Mouse (Mus musculus) adrenal gland, adult 8-10 months (tissue): ENCODE data around the gene Mrto4. TPM values are rescaled to one million over a fixed set of nuclear protein-coding genes. Genes with fewer than 3 reads are reported as not detected.

Experiments used
- DNase-seq: peaks from one replicate; pipeline ENCODE4 v3.0.0; 2022
- total RNA-seq, 4 experiments: library from RNA; stranded (reverse); gene quantifications; 2 replicates each; pipeline ENCODE4 v1.2.4; 2022

Gene Mrto4
- total RNA-seq, 4 experiments from 2014 or later: 61.8 to 65.3 (median 63.0) TPM

DNA sequence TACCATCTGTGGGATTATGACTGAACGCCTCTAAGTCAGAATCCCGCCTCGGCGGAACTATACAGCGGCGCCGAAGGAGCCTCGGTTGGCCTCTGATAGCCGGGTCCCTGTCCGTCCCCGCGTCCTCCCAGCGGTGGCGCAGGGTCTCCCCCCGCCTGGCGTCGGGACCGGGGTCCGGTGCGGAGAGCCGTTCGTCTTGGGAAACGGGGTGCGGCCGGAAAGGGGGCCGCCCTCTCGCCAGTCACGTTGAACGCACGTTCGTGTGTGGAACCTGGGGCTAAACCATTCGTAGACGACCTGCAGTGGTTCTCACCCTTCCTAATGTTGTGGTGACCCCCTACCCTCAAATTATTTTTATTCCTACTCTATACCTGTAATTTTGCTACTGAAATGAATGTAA lies 14.2 kb downstream of the Mrto4 start:
- DNase-seq: no peak

GRCm38 (mm10) chr4:139336822-139337483 lies 15.4 kb downstream of the Mrto4 start:
- peak; percentile 54 for DNase-seq

DNA sequence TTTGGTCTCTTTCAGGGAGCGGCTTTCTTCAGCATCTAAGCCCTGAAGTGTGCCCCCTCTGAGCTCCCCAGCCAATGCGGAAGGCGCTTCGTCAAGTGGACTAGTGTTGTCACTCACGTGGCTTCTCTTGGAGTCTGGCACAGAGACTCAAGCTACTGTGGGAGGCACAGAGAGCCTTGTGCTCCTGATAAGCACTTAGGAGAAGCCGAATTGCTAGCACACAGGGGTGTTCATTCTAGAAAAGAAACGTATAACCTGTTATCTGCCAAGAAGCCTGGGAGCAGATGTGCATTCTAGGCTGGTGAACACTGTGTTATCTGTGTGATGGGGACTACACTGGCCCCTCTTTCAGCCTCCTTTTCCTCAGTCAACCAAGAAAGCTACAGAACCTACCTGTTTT lies 16.9 kb downstream of the Mrto4 start:
- DNase-seq: no peak

- DNase-seq: no peak
Measured at GRCm38 (mm10) chr4:139334631-139335295, 17.6 kb downstream of the Mrto4 start.

GRCm38 (mm10) chr4:139330605-139331004 lies 21.8 kb downstream of the Mrto4 start:
- DNase-seq: peak; percentile 77

DNA sequence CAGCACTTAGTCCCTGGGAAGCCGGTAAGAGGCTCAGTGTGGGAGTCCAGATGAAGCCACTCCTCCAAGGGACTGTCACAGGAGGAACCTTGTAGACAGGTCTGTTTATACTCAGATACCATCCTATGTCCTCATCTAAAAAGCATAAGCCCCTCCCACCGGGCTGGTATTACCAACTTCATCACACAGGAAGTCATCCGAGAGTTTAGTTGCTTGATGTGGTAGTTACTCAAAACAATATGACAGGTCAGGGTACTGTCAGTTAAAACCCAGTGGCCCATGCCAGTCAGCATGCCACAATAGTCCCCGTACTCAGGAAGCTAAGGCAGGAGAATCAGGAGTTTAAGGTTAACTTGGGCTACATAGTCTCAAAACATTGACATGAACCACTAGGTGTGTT lies 32.6 kb downstream of the Mrto4 start:
- DNase-seq: no peak

DNA sequence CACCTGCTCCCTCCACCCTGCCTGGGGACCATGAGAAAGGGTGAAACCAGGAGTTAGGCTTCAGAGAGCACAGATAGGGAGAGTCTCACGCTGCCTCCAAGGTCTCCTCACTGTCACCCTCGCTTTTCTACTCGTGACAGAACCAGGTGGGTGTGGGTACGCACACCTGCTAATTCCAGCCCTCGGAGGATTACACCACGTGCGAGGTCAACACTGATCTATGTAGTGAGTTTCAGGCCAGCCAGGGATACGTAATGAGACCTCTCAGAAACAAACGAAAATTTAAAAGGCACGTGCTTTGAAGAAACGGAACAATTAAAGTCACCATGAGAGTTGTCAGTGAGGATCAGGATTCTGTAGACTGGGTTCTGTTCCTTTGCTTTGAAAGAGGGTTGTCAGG lies 33.9 kb downstream of the Mrto4 start:
- no peak for DNase-seq

DNA sequence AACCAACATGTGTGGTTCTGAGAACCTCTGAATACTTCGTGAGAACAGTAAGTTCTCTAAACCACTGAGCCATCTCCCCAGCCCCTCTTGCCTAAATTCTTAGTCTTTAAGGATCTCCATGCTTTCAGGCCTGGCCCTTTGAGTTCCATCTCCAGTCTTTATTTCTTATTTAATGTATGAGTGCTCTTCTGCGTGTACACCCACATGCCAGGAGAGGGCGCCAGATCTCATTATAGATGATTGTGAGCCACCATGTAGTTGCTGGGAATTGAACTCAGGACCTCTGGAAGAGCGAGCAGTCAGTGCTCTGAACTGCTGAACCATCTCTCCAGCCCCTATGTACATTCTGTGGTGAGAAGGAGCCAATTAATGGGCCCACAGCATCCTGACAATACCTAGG lies 39.7 kb downstream of the Mrto4 start:
- DNase-seq: no peak

DNA sequence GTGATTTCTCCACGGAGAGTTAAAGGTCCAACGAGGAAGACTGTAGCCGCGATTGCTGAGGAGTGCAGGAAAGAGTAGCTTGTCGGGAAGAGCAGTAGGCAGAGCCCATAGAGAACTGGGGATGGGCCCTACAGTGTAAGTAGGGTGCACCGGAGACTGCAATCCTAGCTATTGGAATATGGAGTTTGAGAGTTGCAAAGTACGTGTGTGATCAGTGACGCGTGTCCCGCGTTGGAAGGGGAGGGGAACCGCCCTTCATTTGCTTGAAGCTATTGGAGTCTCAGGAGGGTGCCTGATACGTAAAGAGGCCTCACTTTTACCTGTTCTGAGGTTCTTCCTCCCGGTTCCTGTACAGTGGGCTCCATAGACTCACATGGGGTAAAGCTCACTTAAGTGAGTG lies 40.7 kb downstream of the Mrto4 start:
- DNase-seq: no peak

GRCm38 (mm10) chr4:139310899-139311701 lies 41.3 kb downstream of the Mrto4 start:
- DNase-seq: no peak

DNA sequence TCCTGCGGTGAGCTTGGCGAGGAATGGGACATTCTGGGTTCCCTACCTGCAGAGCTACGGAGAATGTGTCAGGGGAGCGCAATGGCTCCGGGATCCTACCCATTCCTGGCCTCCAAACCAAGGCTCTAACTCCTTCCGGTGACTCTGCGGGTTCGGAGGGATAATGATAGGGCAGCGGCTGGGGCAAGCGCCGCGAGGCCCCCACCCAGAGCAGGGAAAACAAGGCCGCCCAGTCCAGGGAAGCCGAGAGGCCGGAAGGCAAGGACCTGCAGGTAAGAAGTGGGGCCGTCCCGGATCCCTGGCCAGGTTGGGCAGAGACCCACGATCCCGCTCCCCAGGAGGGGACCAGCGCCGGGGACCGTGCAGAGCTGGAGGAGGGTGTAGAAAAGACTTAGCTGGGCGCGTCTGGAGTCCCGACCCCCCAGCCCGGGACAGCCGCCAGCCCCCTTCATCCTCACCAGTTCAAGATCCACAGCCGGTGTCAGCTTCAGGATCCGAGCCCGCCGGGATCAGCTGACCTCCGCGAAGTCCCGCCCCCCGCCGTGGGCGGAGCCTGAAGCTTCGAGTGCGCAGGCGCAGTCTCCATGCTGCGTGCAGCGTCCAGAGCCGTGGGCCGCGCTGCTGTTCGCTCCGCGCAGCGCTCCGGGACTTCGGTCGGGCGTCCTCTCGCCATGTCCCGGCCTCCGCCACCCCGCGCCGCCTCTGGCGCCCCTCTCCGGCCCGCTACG lies 42.0 kb downstream of the Mrto4 start, which contains the start of the genes Pqlc2 and Akr7a5:
Gene Pqlc2 (minus strand): TSS at position 538 of the 728 bp plus-strand sequence.
Gene Akr7a5 (plus strand): TSS at position 574 of the 728 bp plus-strand sequence.
- DNase-seq: peak; percentile 93

DNA sequence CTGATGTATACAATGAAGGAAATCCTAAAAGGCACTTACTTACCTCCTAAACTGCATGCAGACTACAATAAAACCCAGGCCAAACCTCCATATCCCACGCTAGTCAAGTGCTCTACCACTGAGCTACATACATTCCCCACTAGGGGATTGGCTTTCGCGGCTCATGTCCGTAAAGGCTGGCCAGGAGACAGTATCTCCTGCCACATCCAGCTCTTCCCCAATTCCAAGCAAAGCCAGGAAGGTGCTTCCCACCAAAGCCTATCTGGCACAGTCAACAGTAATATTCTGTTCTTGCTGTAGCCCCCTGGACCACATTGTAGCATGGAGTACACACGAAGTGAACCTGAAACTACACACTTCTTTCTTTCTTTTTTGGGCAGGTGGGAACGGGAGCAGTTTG lies 42.7 kb downstream of the Mrto4 start:
- DNase-seq: no peak

GRCm38 (mm10) chr4:139307916-139308315 lies 44.5 kb downstream of the Mrto4 start:
- DNase-seq: no peak

GRCm38 (mm10) chr4:139305521-139305920 lies 46.9 kb downstream of the Mrto4 start:
- no peak for DNase-seq

- DNase-seq: no peak
Measured at GRCm38 (mm10) chr4:139302241-139302640, 50.1 kb downstream of the Mrto4 start.

DNA sequence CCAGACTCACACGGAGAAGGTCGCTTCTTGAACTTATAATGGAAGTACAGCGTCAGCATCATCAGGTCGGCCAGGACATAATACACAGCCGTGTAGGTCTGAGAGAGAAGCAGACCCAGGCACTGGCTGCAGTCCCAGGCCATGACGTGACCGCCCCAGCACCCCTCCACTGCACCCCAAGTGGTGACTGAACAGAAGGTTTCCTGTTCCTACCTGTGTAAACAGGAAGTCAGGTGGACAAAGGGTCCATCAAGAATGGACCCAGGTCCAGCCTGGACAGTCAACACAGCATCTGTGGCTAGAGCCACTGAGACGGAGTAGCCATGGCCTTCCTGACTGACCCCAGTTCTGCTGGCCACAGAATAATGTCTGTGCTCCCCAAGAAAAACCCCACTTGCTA lies 50.6 kb downstream of the Mrto4 start:
- DNase-seq: no peak

DNA sequence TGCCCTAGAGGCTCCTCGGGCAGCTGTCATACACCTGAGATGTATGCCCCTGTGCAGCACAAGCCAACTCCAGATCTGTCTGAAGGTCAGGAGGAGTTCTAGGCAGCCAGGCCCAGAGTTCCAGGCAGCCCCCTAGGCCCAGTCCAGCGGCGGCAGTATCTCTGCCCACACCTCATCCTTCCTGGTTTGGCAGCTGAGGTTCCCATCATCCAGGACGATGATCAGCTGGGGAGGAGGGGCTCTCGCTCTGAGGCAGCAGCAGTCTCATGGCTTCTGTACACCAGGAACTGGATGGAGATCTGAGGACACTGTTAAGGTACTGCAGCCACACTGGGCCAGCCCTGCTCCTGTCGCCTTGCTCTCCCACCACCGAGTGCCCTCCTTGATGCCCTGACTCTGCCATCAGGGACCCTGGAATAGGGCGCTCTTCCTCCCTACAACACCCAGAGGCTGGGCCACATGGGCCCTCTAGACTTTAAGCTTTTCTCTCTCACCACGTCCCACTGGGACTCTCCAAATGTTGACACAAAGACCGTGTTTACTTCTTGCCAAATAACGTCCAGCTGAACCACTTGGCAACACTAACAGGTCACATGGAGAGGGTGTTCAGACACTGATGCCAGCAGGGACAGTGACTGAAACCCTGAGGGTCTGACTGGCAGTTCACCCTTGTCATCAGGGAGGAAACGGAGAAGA lies 53.6 kb downstream of the Mrto4 start:
- no peak for DNase-seq

DNA sequence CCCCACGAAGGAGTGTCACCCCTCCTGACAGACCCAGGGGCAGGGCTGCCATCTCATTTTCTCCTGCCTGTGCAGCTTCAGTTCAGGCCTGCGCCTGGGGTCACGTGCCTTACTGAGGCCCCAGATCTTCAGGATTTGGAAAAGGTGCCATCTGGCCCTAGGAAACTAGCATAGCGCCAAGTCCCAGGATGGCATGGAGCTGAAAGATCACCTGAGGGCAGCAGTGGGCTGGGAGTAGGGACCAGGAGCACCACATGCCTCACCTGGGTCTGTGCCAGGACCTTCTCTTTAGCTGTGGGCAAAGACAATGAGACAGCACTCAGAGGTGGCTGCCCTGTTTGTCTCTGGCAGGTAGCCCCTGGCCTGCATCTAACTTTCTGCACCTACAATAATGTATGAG lies 54.8 kb downstream of the Mrto4 start:
- no peak for DNase-seq
